Mouse (Mus musculus) layer of hippocampus, adult 18-20 months (tissue): ENCODE results near the gene Zic3. TPM values are rescaled to one million over a fixed set of nuclear protein-coding genes. Genes with fewer than 3 reads are reported as not detected.

ENCODE experiments used
- DNase-seq, 2 experiments: peaks; one replicate each; pipeline ENCODE4 v3.0.0; 2022; ENCODE audit warnings: low spot score in 2 of 2
- total RNA-seq, 2 experiments: library from RNA; stranded (reverse); gene quantifications; 2 replicates each; pipeline ENCODE4 v1.2.3; 2021

Zic3 gene
- total RNA-seq, 2 experiments from 2014 or later = 1.3 to 3.5 TPM

DNA sequence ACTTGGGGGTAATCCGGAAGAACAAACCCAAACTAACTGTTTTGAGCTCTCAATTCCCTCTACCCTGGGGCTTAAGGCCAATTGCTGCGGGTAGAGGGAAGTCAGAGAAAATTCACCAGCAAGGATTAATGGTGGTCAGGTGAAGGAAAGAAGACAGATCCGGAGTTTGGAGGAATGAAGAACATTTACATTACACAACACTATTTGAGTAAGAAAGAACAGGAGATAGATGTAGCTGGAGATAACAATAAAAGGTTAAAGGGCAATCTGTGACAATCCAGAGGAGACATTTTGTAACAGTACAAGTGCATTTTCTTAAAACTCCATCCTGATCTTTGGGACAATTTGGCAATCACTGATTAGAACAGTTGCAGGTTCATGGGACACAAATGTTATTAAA, 19.4 kb downstream of the Zic3 start:
- DNase-seq = no peak

DNA sequence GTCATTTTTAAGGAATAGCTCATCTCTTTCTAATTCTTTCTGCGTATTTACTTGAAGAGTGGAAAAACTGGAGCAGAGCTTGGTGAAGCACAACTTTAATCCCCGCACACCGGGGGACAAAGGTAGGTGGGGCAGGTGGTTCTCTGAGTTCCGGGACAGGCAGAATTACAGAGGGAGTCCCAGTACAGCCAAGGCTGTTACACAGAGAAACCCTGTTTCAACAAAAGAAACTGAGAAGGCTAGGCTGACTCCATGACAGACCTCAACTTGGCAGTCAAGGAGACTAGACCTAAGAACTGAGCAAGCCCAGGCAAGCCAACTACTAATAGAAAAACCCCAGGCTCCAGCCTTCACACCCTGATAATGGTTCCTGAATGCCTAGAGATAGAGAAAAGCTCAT, 20.0 kb downstream of the Zic3 start:
- DNase-seq = no peak
